Mouse (Mus musculus) MEL (cell line): ENCODE results near the gene Rgl3. TPM values are rescaled to one million over a fixed set of nuclear protein-coding genes. Genes with fewer than 3 reads are reported as not detected.

Experiments used
- DNase-seq: peaks from one replicate; pipeline ENCODE4 v3.0.0; 2011; ENCODE audit warnings: low read depth, low spot score
- H3K27ac ChIP-seq: 2 replicates; pipeline ENCODE4 v1.5.1; 2012; ENCODE audit warnings: low read depth, mild to moderate bottlenecking, control low read depth, low read length, moderate library complexity; ENCODE audit not compliant: control insufficient read depth
- H3K27me3 ChIP-seq, 2 experiments: fragments of 150-350 bp in 1 of 2; sonication (generic) in 1 of 2; 2 replicates each; pipeline ENCODE4 v1.6.1; 2012; ENCODE audit warnings: low read length in 2 of 2, mild to moderate bottlenecking in 2 of 2, improper control_type of control experiment in 1 of 2, moderate library complexity in 1 of 2; ENCODE audit not compliant: insufficient read depth in 2 of 2, control insufficient read depth in 1 of 2
- H3K36me3 ChIP-seq, 2 experiments: 2 replicates each; pipeline ENCODE4 v1.6.1; 2012 to 2014; ENCODE audit warnings: low read length in 2 of 2, improper control_type of control experiment in 1 of 2, inconsistent platforms in 1 of 2, mild to moderate bottlenecking in 1 of 2; ENCODE audit not compliant: insufficient read depth in 2 of 2, control insufficient read depth in 1 of 2
- H3K4me1 ChIP-seq, 2 experiments: fragments of 150-350 bp in 1 of 2; sonication (generic) in 1 of 2; 2 replicates each; pipeline ENCODE4 v1.6.1; 2012; ENCODE audit warnings: low read length in 2 of 2, improper control_type of control experiment in 1 of 2, mild to moderate bottlenecking in 1 of 2; ENCODE audit not compliant: insufficient read depth in 2 of 2, control insufficient read depth in 1 of 2
- H3K4me3 ChIP-seq, 2 experiments: fragments of 150-350 bp in 1 of 2; sonication (generic) in 1 of 2; 2 replicates each; pipeline ENCODE4 v1.5.1; 2012; ENCODE audit warnings: low read depth in 2 of 2, low read length in 2 of 2, mild to moderate bottlenecking in 2 of 2, moderate library complexity in 2 of 2, control low read depth in 1 of 2, improper control_type of control experiment in 1 of 2; ENCODE audit not compliant: control insufficient read depth in 1 of 2, insufficient read depth in 1 of 2
- H3K79me2 ChIP-seq: 2 replicates; pipeline ENCODE4 v1.6.1; 2012; ENCODE audit warnings: mild to moderate bottlenecking, low read length, moderate library complexity; ENCODE audit not compliant: control insufficient read depth, poor library complexity, insufficient read depth
- H3K9ac ChIP-seq: 2 replicates; pipeline ENCODE4 v1.6.1; 2012; ENCODE audit warnings: low read depth, mild to moderate bottlenecking, control low read depth, low read length, moderate library complexity; ENCODE audit not compliant: control insufficient read depth, poor library complexity, severe bottlenecking
- H3K9me3 ChIP-seq: fragments of 150-350 bp; sonication (generic); replicated peaks from 2 replicates; pipeline ENCODE4 v1.6.1; 2012; ENCODE audit warnings: mild to moderate bottlenecking, low read length, improper control_type of control experiment, moderate library complexity; ENCODE audit not compliant: insufficient read depth
- BHLHE40 ChIP-seq: IDR thresholded peaks from 2 replicates; pipeline ENCODE4 v1.6.1; 2012; ENCODE audit warnings: low read depth, mild to moderate bottlenecking, inconsistent platforms, low read length, improper control_type of control experiment, borderline replicate concordance
- E2F4 ChIP-seq: IDR thresholded peaks from 2 replicates; pipeline ENCODE4 v1.6.1; 2011; ENCODE audit warnings: low read depth, low read length, improper control_type of control experiment, borderline replicate concordance
- ETS1 ChIP-seq: IDR thresholded peaks from 2 replicates; pipeline ENCODE4 v1.6.1; 2012; ENCODE audit warnings: low read depth, mild to moderate bottlenecking, inconsistent platforms, low read length, improper control_type of control experiment, moderate library complexity
- GABPA ChIP-seq: IDR thresholded peaks from 2 replicates; pipeline ENCODE4 v1.6.1; 2012; ENCODE audit warnings: low read depth, mild to moderate bottlenecking, inconsistent platforms, low read length, improper control_type of control experiment, moderate library complexity
- GATA1 ChIP-seq: IDR thresholded peaks from 2 replicates; pipeline ENCODE4 v1.6.1; 2011; ENCODE audit warnings: low read depth, low read length, improper control_type of control experiment
- MAFK ChIP-seq: IDR thresholded peaks from 2 replicates; pipeline ENCODE4 v1.6.1; 2011; ENCODE audit warnings: low read depth, mild to moderate bottlenecking, low read length, improper control_type of control experiment, borderline replicate concordance
- MAX ChIP-seq: IDR thresholded peaks from 2 replicates; pipeline ENCODE4 v1.6.1; 2011; ENCODE audit warnings: low read length, improper control_type of control experiment
- MAZ ChIP-seq: IDR thresholded peaks from 2 replicates; pipeline ENCODE4 v1.6.1; 2012; ENCODE audit warnings: low read depth, mild to moderate bottlenecking, inconsistent platforms, low read length, improper control_type of control experiment
- MXI1 ChIP-seq: IDR thresholded peaks from 2 replicates; pipeline ENCODE4 v1.6.1; 2011; ENCODE audit warnings: mild to moderate bottlenecking, low read depth, low read length, improper control_type of control experiment
- MYC ChIP-seq: IDR thresholded peaks from 2 replicates; pipeline ENCODE4 v1.6.1; 2011; ENCODE audit warnings: low read depth, mild to moderate bottlenecking, low read length, improper control_type of control experiment, moderate library complexity
- NELFE ChIP-seq: IDR thresholded peaks from 2 replicates; pipeline ENCODE4 v1.6.1; 2011; ENCODE audit warnings: low read depth, low read length, improper control_type of control experiment
- POLR2A ChIP-seq, 2 experiments: IDR thresholded peaks; 2 replicates each; pipeline ENCODE4 v1.6.1; 2011 to 2012; ENCODE audit warnings: low read length in 2 of 2, mild to moderate bottlenecking in 2 of 2, control low read depth in 1 of 2, improper control_type of control experiment in 1 of 2, low read depth in 1 of 2, moderate library complexity in 1 of 2; ENCODE audit not compliant: control insufficient read depth in 1 of 2, insufficient read depth in 1 of 2, poor library complexity in 1 of 2
- RCOR1 ChIP-seq: IDR thresholded peaks from 2 replicates; pipeline ENCODE4 v1.6.1; 2012; ENCODE audit warnings: low read depth, mild to moderate bottlenecking, inconsistent platforms, low read length, improper control_type of control experiment
- SMC3 ChIP-seq: IDR thresholded peaks from 2 replicates; pipeline ENCODE4 v1.6.1; 2011; ENCODE audit warnings: low read depth, low read length, improper control_type of control experiment
- TAL1 ChIP-seq: IDR thresholded peaks from 2 replicates; pipeline ENCODE4 v1.6.1; 2012; ENCODE audit warnings: mild to moderate bottlenecking, inconsistent platforms, low read length, moderate library complexity, mixed read lengths
- TBP ChIP-seq: IDR thresholded peaks from 2 replicates; pipeline ENCODE4 v1.8.0; 2011; ENCODE audit warnings: low read depth, low read length, improper control_type of control experiment
- TCF12 ChIP-seq: IDR thresholded peaks from 2 replicates; pipeline ENCODE4 v1.6.1; 2014; ENCODE audit warnings: low read depth, mild to moderate bottlenecking, inconsistent platforms, low read length, improper control_type of control experiment, moderate library complexity
- USF1 ChIP-seq: IDR thresholded peaks from 2 replicates; pipeline ENCODE4 v1.6.1; 2014; ENCODE audit warnings: low read depth, mild to moderate bottlenecking, inconsistent platforms, low read length, improper control_type of control experiment, moderate library complexity
- ZC3H11A ChIP-seq: IDR thresholded peaks from 2 replicates; pipeline ENCODE4 v1.6.1; 2012; ENCODE audit warnings: low read depth, mild to moderate bottlenecking, inconsistent platforms, low read length, improper control_type of control experiment
- ZKSCAN1 ChIP-seq: IDR thresholded peaks from 2 replicates; pipeline ENCODE4 v1.6.1; 2012; ENCODE audit warnings: low read depth, mild to moderate bottlenecking, inconsistent platforms, low read length, improper control_type of control experiment, moderate library complexity
- ZMIZ1 ChIP-seq: IDR thresholded peaks from 2 replicates; pipeline ENCODE4 v1.6.1; 2012; ENCODE audit warnings: low read depth, mild to moderate bottlenecking, inconsistent platforms, low read length, improper control_type of control experiment, moderate library complexity
- polyA plus RNA-seq, 2 experiments: library from polyadenylated mRNA; stranded (reverse) in 1 of 2; unstranded in 1 of 2; fragments of >175 nt in 1 of 2; fragments of >200 nt in 1 of 2; gene quantifications; 2 replicates each; pipeline versions ENCODE4 v1.2.1 to v1.2.4; 2012; ENCODE audit warnings: low replicate concordance in 2 of 2, low read depth in 1 of 2; ENCODE audit not compliant: insufficient read length in 2 of 2, insufficient read depth in 1 of 2, missing spikeins in 1 of 2
- total RNA-seq: library from RNA; depleted of rRNA; stranded (reverse); fragments of 300-350 nt; gene quantifications from 2 replicates; pipeline ENCODE4 v1.2.3, GENCODE M21; 2012

Rgl3 gene
- total and polyA plus RNA-seq, 3 experiments, result not detected

DNA sequence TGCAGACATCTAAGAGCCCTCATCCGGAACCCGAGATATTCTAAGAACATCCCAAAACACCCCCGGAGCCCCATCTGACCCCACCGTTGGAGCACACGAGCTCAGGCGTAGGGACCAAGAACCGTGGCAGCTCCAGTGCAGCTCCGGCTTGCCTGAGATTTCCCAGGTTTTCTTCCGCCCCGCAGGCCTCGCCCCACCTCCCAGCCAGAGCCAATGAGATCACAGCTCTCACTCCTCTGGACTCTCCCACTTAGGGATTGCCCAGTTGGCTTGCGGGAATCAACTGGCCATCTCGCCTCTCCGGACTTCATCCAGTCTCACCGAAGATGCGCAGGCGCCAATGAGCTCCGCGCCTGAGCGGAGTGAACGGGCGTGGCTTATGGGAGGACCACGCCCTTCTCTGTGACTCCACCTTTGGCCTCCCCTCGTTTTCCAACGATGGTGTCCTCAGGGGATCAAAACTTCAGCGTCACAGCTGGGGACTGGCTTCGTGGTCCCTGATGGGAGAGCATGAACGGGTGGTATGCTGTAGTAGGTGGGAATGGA is 62.0 kb downstream of the Rgl3 start, which contains the start of the genes Ccdc159 and Tmem205 (continued):
- no peak; the same call in 1 of the 2 replicates for TF ChIP-seq GABPA

DNA sequence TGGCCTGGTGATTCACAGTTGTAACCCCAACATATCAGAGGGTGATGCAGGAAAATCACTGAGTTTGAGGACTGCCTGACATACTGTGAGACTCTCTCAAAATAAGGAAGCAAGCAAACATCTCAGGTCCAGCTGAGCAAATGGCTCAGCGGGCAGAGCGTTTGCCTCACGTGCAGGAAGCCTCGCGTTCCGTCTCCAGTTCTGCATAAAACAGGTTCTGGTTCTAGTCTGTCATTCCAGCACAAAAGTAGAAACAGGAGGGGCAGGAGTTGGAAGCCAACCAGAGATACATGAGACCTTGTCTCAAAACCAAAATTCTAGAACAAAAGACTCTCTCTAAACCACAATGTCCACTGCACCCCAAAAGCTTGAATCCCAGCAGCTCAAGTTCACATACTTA is 62.5 kb downstream of the Rgl3 start:
- Histone ChIP-seq H3K36me3 (peaks cover 2 to 33% of the 10 kb centered on the region in 2 experiments), H3K79me2 (peaks cover 8% of the 10 kb centered on the region), H3K4me1 (peaks cover 21 to 39% of the 10 kb centered on the region in 2 experiments), H3K27me3 (no peaks in the 10 kb centered on the region), H3K9ac (peak overlapping the region; percentile 64), H3K9me3 (no peaks in the 10 kb centered on the region), H3K27ac (peak overlapping the region; percentile 36), H3K4me3 (peak overlapping the region; percentile 50 to 82)
- TF ChIP-seq POLR2A (IDR thresholded peaks at IDR 0.05; ENCODE audit: control insufficient read depth in 1 of 2, insufficient read depth in 1 of 2, low read depth in 1 of 2, low read length in 2 of 2, poor library complexity in 1 of 2), result no peak
- peak; percentile 92; the same call in 1 of the 2 replicates for TF ChIP-seq MYC
- TF ChIP-seq MXI1, result peak; percentile 81; the same call in 1 of the 2 replicates
- peak; percentile 99 for TF ChIP-seq BHLHE40
- peak; percentile 82 for TF ChIP-seq MAX
- TF ChIP-seq USF1, result peak; percentile 46; the same call in 1 of the 2 replicates
- TF ChIP-seq ETS1, result peak; percentile 69; the same call in 1 of the 2 replicates
- no peak; the same call in 1 of the 2 replicates for TF ChIP-seq TBP
- peak; percentile 36; the same call in 1 of the 2 replicates for TF ChIP-seq RCOR1
- no peak for TF ChIP-seq SMC3
- DNase-seq, result peak; percentile 86

DNA sequence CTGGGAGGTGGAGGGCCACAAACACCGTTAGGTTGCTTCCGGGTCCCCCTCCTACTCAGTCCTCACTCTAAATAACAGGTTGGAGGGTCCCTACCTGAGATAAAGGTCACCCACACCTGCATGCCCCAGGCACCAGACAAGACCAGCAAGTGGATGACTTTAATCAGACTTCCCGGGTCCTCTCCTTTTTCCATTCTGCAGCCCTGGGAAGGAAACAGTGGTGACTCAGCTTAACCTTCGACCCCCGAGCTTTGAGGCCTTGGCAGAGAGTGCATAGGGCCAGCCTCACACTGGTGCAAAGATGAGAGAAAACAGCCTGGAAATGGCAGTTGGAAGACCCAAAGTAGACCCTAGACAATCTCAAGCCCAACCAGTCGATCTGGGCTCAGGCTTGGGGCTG is 63.1 kb downstream of the Rgl3 start:
- H3K27me3 ChIP-seq, result no peaks in the 10 kb centered on the region
- H3K36me3 ChIP-seq, result peaks cover 2 to 28% of the 10 kb centered on the region in 2 experiments
- H3K9me3 ChIP-seq, result no peaks in the 10 kb centered on the region
- H3K4me1 ChIP-seq, result peaks cover 17 to 34% of the 10 kb centered on the region in 2 experiments
- no peak overlapping the region for H3K27ac ChIP-seq
- no peak for DNase-seq
- H3K79me2 ChIP-seq, result peaks cover 8% of the 10 kb centered on the region
- H3K9ac ChIP-seq, result peak overlapping the region; percentile 64
- TF ChIP-seq POLR2A (IDR thresholded peaks at IDR 0.05; ENCODE audit: control insufficient read depth in 1 of 2, insufficient read depth in 1 of 2, low read depth in 1 of 2, low read length in 2 of 2, poor library complexity in 1 of 2) (no peak), MAX (no peak), MAZ (no peak)
- peak overlapping the region; percentile 50 to 82; a peak in 3 of 4 replicates for H3K4me3 ChIP-seq

DNA sequence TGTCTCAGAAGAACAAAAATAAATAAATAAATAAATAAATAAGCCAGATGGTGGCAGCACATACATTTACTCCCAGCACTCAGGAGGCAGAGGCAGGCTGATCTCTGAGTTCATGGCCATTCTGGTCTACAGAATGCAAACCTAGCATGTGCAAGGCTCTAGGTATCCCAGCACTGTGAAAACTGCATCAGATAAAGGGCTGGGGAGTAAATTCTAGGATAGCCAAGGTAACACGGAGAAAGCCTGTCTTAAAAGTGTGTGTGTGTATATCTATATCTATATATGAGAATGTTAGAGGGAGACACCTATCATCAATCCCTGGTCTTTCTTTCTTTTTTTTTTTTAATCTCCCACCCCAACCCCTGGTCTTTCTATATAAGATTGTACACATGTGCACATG is 63.7 kb downstream of the Rgl3 start:
- no peak overlapping the region for H3K27ac ChIP-seq
- DNase-seq, result no peak
- TF ChIP-seq TAL1 (no peak), TCF12 (0 out of 2 replicates have a peak, but pooled peaks have one; percentile 6), MAX (no peak), MAFK (no peak), MYC (peak; percentile 32; the same call in 1 of the 2 replicates), ZMIZ1 (no peak), E2F4 (0 out of 2 replicates have a peak, but pooled peaks have one; percentile 52), TBP (no peak), GATA1 (0 out of 2 replicates have a peak, but pooled peaks have one; percentile 8), NELFE (no peak), POLR2A (IDR thresholded peaks at IDR 0.05; ENCODE audit: control insufficient read depth in 1 of 2, insufficient read depth in 1 of 2, low read depth in 1 of 2, low read length in 2 of 2, poor library complexity in 1 of 2) (no peak), RCOR1 (no peak), ZC3H11A (peak; percentile 20; the same call in 1 of the 2 replicates), USF1 (no peak), GABPA (no peak), ZKSCAN1 (no peak; the same call in 1 of the 2 replicates)
- TF ChIP-seq, all 39 proteins: peak for 5
- H3K4me1 ChIP-seq, result peaks cover 17 to 34% of the 10 kb centered on the region in 2 experiments
- H3K27me3 ChIP-seq, result no peaks in the 10 kb centered on the region
- peaks cover 2 to 28% of the 10 kb centered on the region in 2 experiments for H3K36me3 ChIP-seq
- H3K9me3 ChIP-seq, result no peaks in the 10 kb centered on the region
- no peak overlapping the region for H3K9ac ChIP-seq
- peaks cover 8% of the 10 kb centered on the region for H3K79me2 ChIP-seq
- no peak overlapping the region for H3K4me3 ChIP-seq
